Mouse (Mus musculus) thymus, adult 2 months (tissue): ENCODE data around the gene Gm648. TPM values are rescaled to one million over a fixed set of nuclear protein-coding genes. Genes with fewer than 3 reads are reported as not detected.
"Not testable (repeated sequence)": the region's sequence is repeated elsewhere in the genome, so short reads cannot be mapped to it uniquely, and the experiment has no call there.

Source experiments
- DNase-seq: peaks from one replicate; pipeline ENCODE4 v3.0.0; 2021
- H3K27ac ChIP-seq: fragments of 200-500 bp; 2 replicates; pipeline ENCODE4 v1.5.1; 2012; ENCODE audit warnings: low read length, control low read depth; ENCODE audit not compliant: control insufficient read depth, insufficient read depth
- H3K27me3 ChIP-seq: fragments of 200-500 bp; 2 replicates; pipeline ENCODE4 v1.6.1; 2012; ENCODE audit warnings: mild to moderate bottlenecking, low read length, moderate library complexity, mixed read lengths; ENCODE audit not compliant: control insufficient read depth, insufficient read depth
- H3K36me3 ChIP-seq: fragments of 200-500 bp; 2 replicates; pipeline ENCODE4 v1.6.1; 2012; ENCODE audit warnings: mild to moderate bottlenecking, low read length, moderate library complexity; ENCODE audit not compliant: control insufficient read depth, insufficient read depth
- H3K4me1 ChIP-seq: fragments of 200-500 bp; replicated peaks from 2 replicates; pipeline ENCODE4 v1.6.1; 2012; ENCODE audit warnings: low read length; ENCODE audit not compliant: control insufficient read depth, insufficient read depth
- H3K4me3 ChIP-seq: fragments of 200-500 bp; 2 replicates; pipeline ENCODE4 v1.5.1; 2012; ENCODE audit warnings: mild to moderate bottlenecking, low read length, control low read depth, moderate library complexity; ENCODE audit not compliant: control insufficient read depth, insufficient read depth
- CTCF ChIP-seq: fragments of 200-500 bp; IDR thresholded peaks from 2 replicates; pipeline ENCODE4 v1.5.1; 2012; ENCODE audit warnings: mild to moderate bottlenecking, control low read depth, low read length, moderate library complexity, borderline replicate concordance; ENCODE audit not compliant: control insufficient read depth, poor library complexity, insufficient read depth; ENCODE audit errors: extremely low read depth
- POLR2A ChIP-seq: fragments of 200-500 bp; IDR thresholded peaks from 2 replicates; pipeline ENCODE4 v1.6.1; 2012; ENCODE audit warnings: mild to moderate bottlenecking, low read length, control low read depth, moderate library complexity; ENCODE audit not compliant: control insufficient read depth, poor library complexity, insufficient read depth; ENCODE audit errors: extremely low read depth
- WGBS: fragments of 180-500 bp; shearing (Covaris S2); methylation state at CpG from one replicate; pipeline ENCODE4 v1.1.7; 2018; 5-methylcytosine and 5-hydroxymethylcytosine counted together
- polyA plus RNA-seq: library from polyadenylated mRNA; depleted of rRNA; stranded (reverse); fragments of >200 nt; gene quantifications from 2 replicates; pipeline ENCODE4 v1.2.3, GENCODE M21; 2012; rRNA removed

Gene Gm648
- polyA plus RNA-seq, 1 experiment, result 0.09 TPM

GRCm38 (mm10) chrX:56537162-56537561 lies 12.2 kb downstream of the Gm648 start:
- H3K4me1 ChIP-seq, result no peaks in the 10 kb centered on the region
- TF ChIP-seq POLR2A (no peak), CTCF (no peak)
- DNase-seq, result peak; percentile 1
- no peaks in the 10 kb centered on the region for H3K36me3 ChIP-seq
- WGBS, result 65% methylated on average over 4 of the region's 4 CpGs
- H3K27me3 ChIP-seq, result no peaks in the 10 kb centered on the region
- H3K4me3 ChIP-seq, result no peak overlapping the region
- H3K27ac ChIP-seq, result no peak overlapping the region

- DNase-seq, result peak; percentile 58
- TF ChIP-seq CTCF (no peak), POLR2A (no peak)
- no peak overlapping the region for H3K4me3 ChIP-seq
- no peaks in the 10 kb centered on the region for H3K4me1 ChIP-seq
- 2% methylated on average over 3 of the region's 3 CpGs for WGBS
- H3K27ac ChIP-seq, result no peak overlapping the region
- H3K27me3 ChIP-seq, result no peaks in the 10 kb centered on the region
- H3K36me3 ChIP-seq, result no peaks in the 10 kb centered on the region
Observed at GRCm38 (mm10) chrX:56531266-56531665, 18.1 kb downstream of the Gm648 start.

GRCm38 (mm10) chrX:56524442-56524841 lies 25.0 kb downstream of the Gm648 start, which contains the start of gene Gm10477:
Gm10477 (plus strand) TSS chrX:56524742.
- H3K4me1 ChIP-seq, H3K27me3 ChIP-seq, H3K4me3 ChIP-seq, H3K27ac ChIP-seq, DNase-seq, H3K36me3 ChIP-seq: not testable (repeated sequence)
- WGBS, result 96% methylated on average over 6 of the region's 6 CpGs

- no peak for DNase-seq
- H3K4me3 ChIP-seq, result no peak overlapping the region
- no peak for TF ChIP-seq CTCF
- TF ChIP-seq POLR2A, result no peak
- no peaks in the 10 kb centered on the region for H3K4me1 ChIP-seq
- H3K27ac ChIP-seq, result no peak overlapping the region
- H3K36me3 ChIP-seq, result peaks cover 5% of the 10 kb centered on the region; the same call in 1 of the 2 replicates
- WGBS, result 85% methylated on average over 7 of the region's 7 CpGs
- no peaks in the 10 kb centered on the region for H3K27me3 ChIP-seq
Observed at GRCm38 (mm10) chrX:56497241-56497640, 52.2 kb downstream of the Gm648 start.

Other genes with a start within 250 kb of the Gm648 start
- 0.36 and 0.42 TPM in 2 replicates for gene Zfp449, start 203.2 kb downstream of the Gm648 start, polyA plus RNA-seq
- gene Smim10l2a, start 175.0 kb downstream of the Gm648 start, polyA plus RNA-seq, result 0.83 and 0.86 TPM in 2 replicates
- not detected in 2 replicates for gene Gm2174, start 101.6 kb downstream of the Gm648 start, polyA plus RNA-seq
- 16.6 and 24.0 TPM in 2 replicates for gene Ints6l, start 94.7 kb downstream of the Gm648 start, polyA plus RNA-seq
- gene Gm10477, start 24.9 kb downstream of the Gm648 start, polyA plus RNA-seq, result not detected in 2 replicates
- 9.3 and 9.4 TPM in 2 replicates for gene Mmgt1, start 48.5 kb upstream of the Gm648 start, polyA plus RNA-seq
- 12.4 and 13.2 TPM in 2 replicates for gene Slc9a6, start 60.2 kb upstream of the Gm648 start, polyA plus RNA-seq
- 11.5 and 20.6 TPM in 2 replicates for gene Fhl1, start 182.2 kb upstream of the Gm648 start, polyA plus RNA-seq